Mouse (Mus musculus) intestine, embryonic 14.5 days (tissue): ENCODE measurements at regions not wholly inside any gene's neighbourhood (a gene's known extent, or its start where the extent isn't known, plus 50 kb on each side); places are given as distances from the start of the nearest gene placed in this dataset.

Source experiments
- ATAC-seq: fragments of 200-750 bp; cut with Nextera tagmentation; replicated peaks from 2 replicates; pipeline ENCODE4 v1.8.0; 2017; ENCODE audit warnings: low read depth, moderate number of reproducible peaks, moderate TSS enrichment, moderate library complexity; ENCODE audit not compliant: low FRiP score, low TSS enrichment
- DNase-seq: peaks from one replicate; pipeline ENCODE4 v3.0.0-alpha.2; 2018; ENCODE audit warnings: low spot score
- H3K27ac ChIP-seq: fragments of 300-500 bp; sonication (generic); 2 replicates; pipeline ENCODE4 v1.5.1; 2014; ENCODE audit warnings: low read depth, mild to moderate bottlenecking, control low read depth
- H3K27me3 ChIP-seq: fragments of 300-500 bp; sonication (generic); replicated peaks from 2 replicates; pipeline ENCODE4 v1.6.1; 2014; ENCODE audit warnings: low read length, control low read depth; ENCODE audit not compliant: control insufficient read depth, insufficient read depth
- H3K36me3 ChIP-seq: fragments of 300-500 bp; sonication (generic); 2 replicates; pipeline ENCODE4 v1.6.1; 2014; ENCODE audit warnings: low read length, control low read depth; ENCODE audit not compliant: control insufficient read depth, insufficient read depth
- H3K4me1 ChIP-seq: fragments of 300-500 bp; sonication (generic); replicated peaks from 2 replicates; pipeline ENCODE4 v1.6.1; 2014; ENCODE audit warnings: low read length, control low read depth, mixed read lengths; ENCODE audit not compliant: control insufficient read depth, insufficient read depth
- H3K4me2 ChIP-seq: fragments of 300-500 bp; sonication (generic); 2 replicates; pipeline ENCODE4 v1.6.1; 2014; ENCODE audit warnings: low read length
- H3K4me3 ChIP-seq: fragments of 300-500 bp; sonication (generic); 2 replicates; pipeline ENCODE4 v1.5.1; 2014; ENCODE audit warnings: low read depth, low read length, control low read depth, mixed read lengths
- H3K9ac ChIP-seq: fragments of 300-500 bp; sonication (generic); 2 replicates; pipeline ENCODE4 v1.6.1; 2014; ENCODE audit warnings: mild to moderate bottlenecking, low read length
- H3K9me3 ChIP-seq: fragments of 300-500 bp; sonication (generic); 2 replicates; pipeline ENCODE4 v1.6.1; 2016; ENCODE audit warnings: low read length, control low read depth; ENCODE audit not compliant: control insufficient read depth
- WGBS: fragments of 180-500 bp; shearing (Covaris S2); extraction: QIAGEN DNeasy Blood & Tissue Kit; methylation state at CpG from one replicate; pipeline ENCODE4 v1.1.7; 2014; 5-methylcytosine and 5-hydroxymethylcytosine counted together

DNA sequence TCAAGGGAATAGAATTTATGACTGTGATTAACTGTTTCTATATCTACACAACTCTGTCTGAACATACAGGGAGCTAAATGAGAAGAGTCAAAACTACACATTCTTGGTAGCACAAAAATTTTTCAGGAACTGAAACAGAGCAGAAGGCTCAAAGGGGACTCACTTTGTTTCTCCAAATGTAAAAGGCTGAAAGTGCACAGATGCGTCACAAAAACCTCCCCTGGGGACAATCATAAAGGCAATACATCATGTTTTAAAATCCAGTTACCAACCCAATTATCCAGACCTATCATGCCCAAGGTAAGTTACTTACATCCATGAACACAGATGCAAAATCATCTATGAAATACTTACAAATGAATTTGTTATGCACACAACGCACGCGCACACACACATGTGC, 155.0 kb upstream of the Fndc3a start:
- Histone ChIP-seq H3K27me3 (no peaks in the 10 kb centered on the region), H3K9ac (no peak overlapping the region), H3K36me3 (no peaks in the 10 kb centered on the region), H3K27ac (no peak overlapping the region), H3K9me3 (no peaks in the 10 kb centered on the region), H3K4me3 (no peak overlapping the region), H3K4me1 (no peaks in the 10 kb centered on the region), H3K4me2 (no peak overlapping the region)
- no peak for DNase-seq
- ATAC-seq: no peak
- WGBS: 88% methylated on average over 4 of the region's 4 CpGs

GRCm38 (mm10) chr14:72864130-72864529, 154.3 kb upstream of the Fndc3a start:
- H3K4me2 ChIP-seq: no peak overlapping the region
- WGBS: 58% methylated on average over 5 of the region's 5 CpGs
- no peak overlapping the region for H3K9ac ChIP-seq
- no peak for DNase-seq
- H3K27ac ChIP-seq: no peak overlapping the region
- H3K27me3 ChIP-seq: no peaks in the 10 kb centered on the region
- no peak overlapping the region for H3K4me3 ChIP-seq
- ATAC-seq: no peak
- H3K36me3 ChIP-seq: no peaks in the 10 kb centered on the region
- H3K4me1 ChIP-seq: no peaks in the 10 kb centered on the region
- no peaks in the 10 kb centered on the region for H3K9me3 ChIP-seq

- H3K4me3 ChIP-seq: no peak overlapping the region
- no peaks in the 10 kb centered on the region for H3K27me3 ChIP-seq
- no peaks in the 10 kb centered on the region for H3K36me3 ChIP-seq
- H3K9me3 ChIP-seq: no peaks in the 10 kb centered on the region
- no peak for ATAC-seq
- 76% methylated on average over 7 of the region's 7 CpGs for WGBS
- no peak overlapping the region for H3K27ac ChIP-seq
- no peak overlapping the region for H3K9ac ChIP-seq
- no peak overlapping the region for H3K4me2 ChIP-seq
- no peak for DNase-seq
- H3K4me1 ChIP-seq: no peaks in the 10 kb centered on the region
Measured at GRCm38 (mm10) chr14:72862806-72863526, 153.2 kb upstream of the Fndc3a start.

- DNase-seq (no peak), ATAC-seq (no peak)
- Histone ChIP-seq H3K4me1 (no peaks in the 10 kb centered on the region), H3K4me3 (no peak overlapping the region), H3K27me3 (no peaks in the 10 kb centered on the region), H3K36me3 (no peaks in the 10 kb centered on the region), H3K4me2 (no peak overlapping the region), H3K9me3 (no peaks in the 10 kb centered on the region), H3K27ac (no peak overlapping the region), H3K9ac (no peak overlapping the region)
- 72% methylated on average over 1 of the region's 1 CpGs for WGBS
Measured at GRCm38 (mm10) chr14:72854226-72854625, 144.4 kb upstream of the Fndc3a start.

DNA sequence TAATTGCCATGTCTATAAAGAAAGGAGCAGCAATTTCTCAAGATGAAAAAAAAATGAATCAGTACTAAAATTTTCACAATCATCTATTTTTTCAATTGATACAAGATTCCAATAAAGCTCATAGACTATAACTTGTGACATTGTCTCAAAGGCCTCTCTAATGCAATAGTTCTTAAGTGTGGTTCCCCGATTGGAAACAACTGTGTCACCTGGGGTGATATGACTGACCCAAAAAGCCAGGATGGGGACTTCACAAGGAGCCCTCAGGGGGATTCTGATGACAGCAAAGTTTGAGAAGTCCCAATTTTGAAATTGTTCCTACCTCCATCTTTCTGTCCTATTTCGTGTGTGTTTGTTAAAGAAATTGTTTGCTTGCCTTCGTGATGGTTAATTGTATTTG, 143.3 kb upstream of the Fndc3a start:
- H3K36me3 ChIP-seq: no peaks in the 10 kb centered on the region
- 89% methylated on average over 3 of the region's 3 CpGs for WGBS
- no peak overlapping the region for H3K4me3 ChIP-seq
- H3K4me1 ChIP-seq: 0 out of 2 replicates have a peak, but pooled peaks cover 2% of the 10 kb centered on the region
- ATAC-seq (no peak), DNase-seq (no peak)
- H3K9ac ChIP-seq: no peak overlapping the region
- H3K4me2 ChIP-seq: no peak overlapping the region
- no peaks in the 10 kb centered on the region for H3K27me3 ChIP-seq
- no peak overlapping the region for H3K27ac ChIP-seq
- H3K9me3 ChIP-seq: no peaks in the 10 kb centered on the region

GRCm38 (mm10) chr14:72850884-72851283, 141.1 kb upstream of the Fndc3a start:
- Histone ChIP-seq H3K27ac (no peak overlapping the region), H3K4me1 (0 out of 2 replicates have a peak, but pooled peaks cover 6% of the 10 kb centered on the region), H3K9ac (no peak overlapping the region), H3K4me2 (no peak overlapping the region), H3K36me3 (no peaks in the 10 kb centered on the region), H3K9me3 (no peaks in the 10 kb centered on the region), H3K27me3 (no peaks in the 10 kb centered on the region), H3K4me3 (no peak overlapping the region)
- ATAC-seq: no peak
- DNase-seq: no peak
- 77% methylated on average over 3 of the region's 3 CpGs for WGBS

GRCm38 (mm10) chr14:72848271-72848955, 138.6 kb upstream of the Fndc3a start:
- H3K9ac ChIP-seq: no peak overlapping the region
- H3K9me3 ChIP-seq: no peaks in the 10 kb centered on the region
- no peaks in the 10 kb centered on the region for H3K36me3 ChIP-seq
- peaks cover 6% of the 10 kb centered on the region; the same call in 1 of the 2 replicates for H3K4me1 ChIP-seq
- H3K27ac ChIP-seq: no peak overlapping the region
- H3K4me2 ChIP-seq: no peak overlapping the region
- H3K4me3 ChIP-seq: no peak overlapping the region
- DNase-seq (no peak), ATAC-seq (no peak)
- H3K27me3 ChIP-seq: no peaks in the 10 kb centered on the region
- WGBS: 70% methylated on average over 4 of the region's 4 CpGs

DNA sequence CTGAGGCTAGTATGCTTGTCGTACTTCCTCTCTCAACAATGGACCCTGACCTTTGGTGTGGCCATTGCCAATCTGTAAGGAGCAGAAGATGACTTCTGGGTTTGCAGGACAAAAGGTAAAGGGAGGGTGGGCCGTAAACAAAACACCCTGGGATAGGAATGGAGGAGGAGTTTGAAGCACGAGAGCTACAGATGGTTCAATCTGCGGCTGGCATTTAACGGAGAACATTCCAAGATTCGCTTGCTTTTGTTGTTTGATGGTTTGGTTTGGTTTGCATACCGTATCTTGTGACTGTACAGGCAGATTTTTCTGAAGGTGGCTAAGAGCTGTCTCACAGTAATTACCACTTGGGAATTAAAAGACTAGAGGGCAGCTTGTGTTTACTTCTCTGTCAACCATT, 137.7 kb upstream of the Fndc3a start:
- H3K27ac ChIP-seq: no peak overlapping the region
- H3K27me3 ChIP-seq: no peaks in the 10 kb centered on the region
- no peak for DNase-seq
- H3K9ac ChIP-seq: no peak overlapping the region
- H3K9me3 ChIP-seq: no peaks in the 10 kb centered on the region
- no peak overlapping the region for H3K4me3 ChIP-seq
- peaks cover 6% of the 10 kb centered on the region; the same call in 1 of the 2 replicates for H3K4me1 ChIP-seq
- H3K4me2 ChIP-seq: no peak overlapping the region
- no peak for ATAC-seq
- WGBS: 40% methylated on average over 7 of the region's 7 CpGs
- H3K36me3 ChIP-seq: no peaks in the 10 kb centered on the region
